Mouse (Mus musculus) cortical plate, adult 2 months (tissue): ENCODE results near the gene Timeless.

ENCODE experiments used
- CTCF ChIP-seq: fragments of 200-500 bp; IDR thresholded peaks from 2 replicates; pipeline ENCODE4 v1.5.1; 2011; ENCODE audit warnings: mild to moderate bottlenecking, control low read depth, low read length; ENCODE audit not compliant: insufficient read depth; ENCODE audit errors: extremely low read depth
- POLR2A ChIP-seq: fragments of 200-500 bp; IDR thresholded peaks from 2 replicates; pipeline ENCODE4 v1.6.1; 2011; ENCODE audit warnings: mild to moderate bottlenecking, low read length, control low read depth; ENCODE audit not compliant: insufficient read depth; ENCODE audit errors: extremely low read depth

DNA sequence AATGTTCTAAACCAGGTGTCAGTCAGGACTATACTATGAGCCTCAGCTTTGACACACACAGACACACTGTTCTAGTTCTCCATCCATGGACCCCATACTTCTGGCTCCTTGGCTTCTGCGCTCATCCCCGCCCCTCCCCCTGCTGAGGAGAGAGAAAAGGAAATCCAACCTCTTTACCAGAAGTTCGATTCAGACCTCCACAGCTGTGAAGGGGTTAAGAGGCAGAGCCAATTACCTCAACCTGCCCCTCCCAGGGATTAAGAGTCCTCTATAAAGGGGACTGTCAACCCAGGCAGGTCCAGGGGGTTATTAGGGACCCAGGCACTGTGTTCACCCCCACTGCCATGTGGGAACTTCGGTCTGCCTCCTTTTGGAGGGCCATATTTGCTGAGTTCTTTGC lies 6.3 kb upstream of the Timeless start, which contains the start of gene Mip:
- TF ChIP-seq CTCF (no peak), POLR2A (no peak)
